Mouse (Mus musculus): ENCODE measurements around the gene Ccni. TPM values are rescaled to one million over a fixed set of nuclear protein-coding genes. Genes with fewer than 3 reads are reported as not detected.
A peak's percentile ranks its signal among the peaks of the same experiment; 100 is the strongest.

Gene Ccni
- polyA plus RNA-seq, 1 experiment from 2014 or later = 84.3 TPM

DNA sequence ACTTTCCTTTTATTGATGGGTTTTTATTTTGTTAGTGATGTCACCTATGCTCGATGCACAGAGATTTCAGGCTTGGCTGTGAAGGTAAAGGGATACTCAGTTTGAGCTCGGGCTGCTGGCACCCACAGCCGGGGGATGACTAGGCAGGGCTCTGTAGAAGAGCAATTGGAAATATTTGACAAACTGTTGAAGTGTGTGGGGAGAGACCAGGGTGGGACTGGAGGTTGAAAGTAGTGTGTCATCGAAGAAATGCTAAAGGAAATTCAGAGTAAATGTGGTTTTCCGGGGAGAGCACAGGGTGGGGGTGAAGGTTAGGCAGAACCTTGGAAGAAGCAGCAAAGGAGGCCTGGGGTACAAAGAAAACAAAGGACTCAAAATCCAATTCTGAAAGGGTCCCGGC lies 54.3 kb downstream of the Ccni start:
- Histone ChIP-seq H3K9me3 (no peaks in the 10 kb centered on the region), H3K4me1 (peaks cover 15% of the 10 kb centered on the region), H3K27ac (no peak overlapping the region), H3K27me3 (replicated peaks) (no peaks in the 10 kb centered on the region), H3K4me2 (no peak overlapping the region), H3K36me3 (0 out of 2 replicates have a peak, but pooled peaks cover 1% of the 10 kb centered on the region), H3K9ac (no peak overlapping the region), H3K4me3 (replicated peaks) (no peak overlapping the region)
- ATAC-seq (ENCODE audit: insufficient read depth, low FRiP score, low read depth) = no peak
- WGBS = 52% methylated on average over 6 of the region's 6 CpGs

DNA sequence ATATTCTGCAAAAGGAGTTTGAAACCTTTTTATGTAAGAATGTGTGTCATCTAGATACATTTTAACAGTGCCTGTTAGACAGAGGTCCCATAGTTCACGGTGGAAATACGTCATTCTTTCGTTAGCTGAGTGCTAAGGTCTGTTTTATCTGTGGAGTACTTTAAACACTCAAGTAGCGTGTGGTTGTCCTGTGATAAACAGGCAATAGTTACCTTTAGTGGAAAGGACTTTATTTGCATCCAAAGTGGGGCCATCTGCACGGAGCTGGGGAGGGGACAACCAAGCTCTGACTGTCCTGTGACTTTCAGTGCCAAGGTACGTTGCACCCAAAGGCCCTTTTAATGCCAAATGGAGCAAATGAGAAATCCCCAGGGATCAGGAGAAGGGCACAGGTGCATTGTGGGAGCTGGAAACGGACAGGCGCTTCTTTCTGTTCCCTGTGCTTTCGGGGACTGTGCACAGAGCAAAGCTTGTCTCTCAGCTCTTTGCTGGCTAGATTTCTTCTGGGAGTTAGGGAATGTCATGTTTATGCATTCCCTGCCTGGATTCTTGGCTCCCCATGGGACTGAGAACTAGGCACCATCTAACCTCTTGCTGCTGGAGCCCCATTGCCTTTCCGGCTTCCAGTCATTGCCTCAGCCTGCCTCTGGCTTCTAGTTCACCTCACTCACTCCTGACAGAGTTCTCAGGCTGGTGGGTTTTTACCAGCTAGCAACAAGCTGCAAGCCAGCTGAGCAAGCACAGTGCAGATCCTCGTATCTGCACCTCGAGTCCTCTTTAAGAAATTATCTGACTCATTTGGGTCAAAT lies 56.1 kb downstream of the Ccni start:
- no peak overlapping the region for H3K9ac ChIP-seq
- H3K27ac ChIP-seq = peak overlapping the region; percentile 8; the same call in 1 of the 2 replicates
- H3K36me3 ChIP-seq = 0 out of 2 replicates have a peak, but pooled peaks cover 4% of the 10 kb centered on the region
- no peaks in the 10 kb centered on the region for H3K9me3 ChIP-seq
- H3K4me3 ChIP-seq (replicated peaks) = no peak overlapping the region
- WGBS = 53% methylated on average over 12 of the region's 12 CpGs
- ATAC-seq (ENCODE audit: insufficient read depth, low FRiP score, low read depth) = no peak
- H3K4me2 ChIP-seq = no peak overlapping the region
- H3K4me1 ChIP-seq = peaks cover 20% of the 10 kb centered on the region
- no peaks in the 10 kb centered on the region for H3K27me3 ChIP-seq (replicated peaks)

DNA sequence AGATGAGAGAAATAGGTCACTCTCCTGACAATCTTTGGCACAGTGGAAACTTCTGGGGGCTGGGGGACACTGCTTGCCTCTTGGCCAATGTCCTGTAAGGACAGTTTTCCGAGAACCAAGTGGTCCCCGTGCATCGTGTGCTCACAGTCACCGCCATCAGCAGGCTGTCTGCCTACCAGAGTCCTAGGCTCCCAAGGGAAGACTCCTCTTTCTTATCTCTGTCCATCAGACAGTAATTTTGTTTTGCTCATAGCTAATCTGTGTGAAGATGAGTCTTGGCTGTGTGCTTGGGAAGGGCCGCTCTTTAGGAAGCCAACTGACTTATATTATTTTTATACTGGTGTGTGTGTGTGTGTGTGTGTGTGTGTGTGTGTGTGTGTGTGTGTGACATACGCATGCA lies 60.8 kb downstream of the Ccni start:
- Histone ChIP-seq H3K9me3 (no peaks in the 10 kb centered on the region), H3K4me1 (peaks cover 18% of the 10 kb centered on the region), H3K36me3 (peaks cover 19% of the 10 kb centered on the region), H3K4me2 (no peak overlapping the region), H3K27me3 (replicated peaks) (no peaks in the 10 kb centered on the region), H3K27ac (0 out of 2 replicates have a peak overlapping the region, but pooled peaks have one; percentile 5), H3K4me3 (replicated peaks) (no peak overlapping the region), H3K9ac (no peak overlapping the region)
- WGBS = 78% methylated on average over 6 of the region's 6 CpGs
- no peak for ATAC-seq (ENCODE audit: insufficient read depth, low FRiP score, low read depth)

DNA sequence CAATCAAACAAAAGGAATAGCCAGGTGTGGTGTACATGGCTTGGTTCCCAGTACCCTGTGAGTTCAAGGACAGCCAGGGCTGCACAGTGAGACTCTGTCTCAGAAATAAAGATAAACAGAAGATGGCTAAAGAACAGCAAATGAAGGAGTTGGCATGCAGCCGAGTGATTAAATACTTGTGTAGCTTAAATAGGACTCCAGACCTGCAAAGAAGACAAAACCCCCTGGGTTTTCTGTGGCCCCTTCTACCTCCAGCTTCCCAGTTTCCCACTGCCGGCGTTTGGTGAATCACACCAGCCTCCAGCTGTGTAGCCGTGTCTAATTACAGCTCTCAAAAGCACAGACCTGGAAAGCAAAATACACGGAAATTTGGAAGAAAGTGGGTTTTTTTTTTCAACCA lies 61.4 kb downstream of the Ccni start:
- Histone ChIP-seq H3K9ac (no peak overlapping the region), H3K27me3 (replicated peaks) (no peaks in the 10 kb centered on the region), H3K27ac (no peak overlapping the region), H3K9me3 (no peaks in the 10 kb centered on the region), H3K4me1 (peaks cover 15% of the 10 kb centered on the region), H3K36me3 (peaks cover 23% of the 10 kb centered on the region), H3K4me3 (replicated peaks) (no peak overlapping the region), H3K4me2 (no peak overlapping the region)
- 37% methylated on average over 5 of the region's 5 CpGs for WGBS
- ATAC-seq (ENCODE audit: insufficient read depth, low FRiP score, low read depth) = no peak

DNA sequence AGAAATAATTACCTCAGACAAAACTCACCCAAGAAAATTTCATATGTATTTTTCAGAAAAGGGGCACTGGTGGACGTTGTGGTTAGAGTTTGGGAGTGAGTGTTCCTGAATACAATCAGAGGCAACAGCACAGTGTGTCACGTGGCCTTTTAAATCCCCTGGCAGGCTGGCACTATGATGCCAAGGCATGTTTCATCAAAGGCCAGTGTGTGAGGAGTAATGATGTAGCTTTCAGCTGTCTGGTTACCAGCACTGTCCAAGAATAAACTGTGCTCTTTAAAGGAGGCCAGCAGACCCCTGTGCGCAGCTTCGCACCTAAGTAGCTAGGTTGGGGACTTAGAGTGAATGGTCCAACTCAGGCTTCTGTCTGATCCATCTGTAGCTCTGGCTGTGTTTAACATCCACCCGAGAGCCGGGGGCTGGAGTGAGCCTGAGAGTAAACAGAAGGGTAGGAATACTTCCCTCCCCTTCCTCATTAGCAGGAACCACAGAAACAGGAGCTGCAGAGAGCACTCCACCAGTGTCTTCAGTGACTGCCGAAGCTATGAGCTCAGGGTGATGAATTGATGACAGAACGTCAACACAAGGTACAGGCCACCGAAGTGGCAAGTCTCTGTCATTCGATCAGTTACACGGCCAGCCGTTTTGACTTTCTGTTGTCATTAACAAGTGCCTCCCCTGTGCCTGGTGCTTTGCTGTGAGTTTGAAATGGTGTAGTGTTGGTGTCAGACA lies 62.8 kb downstream of the Ccni start:
- H3K4me1 ChIP-seq = peaks cover 14% of the 10 kb centered on the region
- ATAC-seq (ENCODE audit: insufficient read depth, low FRiP score, low read depth) = no peak
- H3K27me3 ChIP-seq (replicated peaks) = no peaks in the 10 kb centered on the region
- H3K9ac ChIP-seq = no peak overlapping the region
- 38% methylated on average over 12 of the region's 12 CpGs for WGBS
- no peaks in the 10 kb centered on the region for H3K9me3 ChIP-seq
- H3K4me2 ChIP-seq = no peak overlapping the region
- H3K27ac ChIP-seq = no peak overlapping the region
- no peak overlapping the region for H3K4me3 ChIP-seq (replicated peaks)
- peaks cover 28% of the 10 kb centered on the region for H3K36me3 ChIP-seq

DNA sequence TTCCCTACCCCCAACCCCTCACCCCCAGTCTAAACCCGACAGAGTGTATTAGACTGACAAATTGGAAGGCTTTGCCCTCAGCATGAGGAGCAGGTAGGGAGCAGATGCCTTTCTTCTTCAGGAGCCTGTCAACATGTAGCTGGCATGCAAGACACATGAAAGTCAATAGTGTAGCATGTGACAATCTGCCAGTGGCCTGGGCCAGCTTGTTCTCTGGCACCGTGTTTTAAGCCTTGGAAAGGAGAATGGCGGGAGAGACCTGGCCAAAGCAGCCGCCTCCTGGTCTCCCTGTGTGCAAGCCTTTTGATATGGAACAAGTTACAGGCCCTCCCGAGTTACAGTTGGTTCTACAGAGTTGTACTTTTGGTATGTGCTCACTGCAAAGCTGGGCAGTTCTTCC lies 65.5 kb downstream of the Ccni start:
- Histone ChIP-seq H3K27me3 (replicated peaks) (no peaks in the 10 kb centered on the region), H3K27ac (no peak overlapping the region), H3K9ac (no peak overlapping the region), H3K36me3 (peaks cover 23% of the 10 kb centered on the region), H3K4me3 (replicated peaks) (no peak overlapping the region), H3K9me3 (no peaks in the 10 kb centered on the region), H3K4me1 (peaks cover 20% of the 10 kb centered on the region), H3K4me2 (no peak overlapping the region)
- ATAC-seq (ENCODE audit: insufficient read depth, low FRiP score, low read depth) = no peak
- WGBS = 85% methylated on average over 5 of the region's 5 CpGs

DNA sequence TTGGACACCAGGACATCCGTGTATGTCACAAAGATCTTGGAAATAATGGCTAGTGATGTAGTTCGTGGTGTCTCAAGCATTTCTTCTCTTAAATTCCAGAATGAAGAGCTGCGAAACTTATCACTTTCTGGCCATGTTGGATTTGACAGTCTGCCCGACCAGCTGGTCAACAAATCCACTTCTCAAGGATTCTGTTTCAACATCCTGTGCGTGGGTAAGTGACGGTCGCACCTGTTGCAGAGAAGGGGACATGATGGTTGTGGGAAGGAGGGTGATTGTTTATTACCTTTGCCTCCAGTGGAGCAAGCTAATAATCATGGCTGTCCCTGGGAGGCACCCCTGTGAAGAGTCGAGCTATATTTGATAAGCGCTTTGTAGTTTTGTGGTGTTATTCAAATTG lies 66.9 kb downstream of the Ccni start:
- Histone ChIP-seq H3K36me3 (peaks cover 23% of the 10 kb centered on the region), H3K27ac (no peak overlapping the region), H3K4me1 (peaks cover 13% of the 10 kb centered on the region), H3K9ac (no peak overlapping the region), H3K4me2 (no peak overlapping the region), H3K9me3 (no peaks in the 10 kb centered on the region), H3K27me3 (replicated peaks) (no peaks in the 10 kb centered on the region), H3K4me3 (replicated peaks) (no peak overlapping the region)
- WGBS = 92% methylated on average over 9 of the region's 9 CpGs
- ATAC-seq (ENCODE audit: insufficient read depth, low FRiP score, low read depth) = no peak

DNA sequence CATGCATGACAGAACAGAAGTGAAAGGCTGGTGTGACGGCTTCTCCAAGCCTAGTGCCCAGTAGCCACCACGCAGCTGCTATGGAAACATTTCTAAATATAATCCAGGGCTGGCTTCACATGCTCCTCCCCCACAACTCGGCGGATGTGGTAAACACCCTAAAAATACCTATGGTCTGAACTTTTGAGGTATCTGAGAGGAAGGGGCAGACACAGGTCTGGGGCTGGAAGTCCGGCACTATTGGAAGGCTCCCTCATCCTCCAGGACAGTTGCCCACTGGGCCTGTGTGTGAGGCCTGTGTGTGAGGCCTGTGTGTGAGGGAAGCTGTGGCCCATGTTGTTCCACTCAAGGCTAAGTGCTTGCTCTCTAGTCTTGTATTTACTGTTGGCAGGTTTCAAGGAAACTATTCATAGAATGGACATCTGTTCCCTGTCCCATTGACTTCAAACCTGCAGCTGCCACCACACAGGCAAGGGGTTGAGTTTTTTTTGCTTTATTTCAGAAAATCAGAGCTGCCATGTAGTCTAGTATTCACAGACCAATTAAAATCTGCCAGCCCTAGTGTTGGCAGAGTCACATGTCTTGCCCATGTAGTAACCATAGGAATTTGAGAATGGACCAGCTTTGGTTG lies 69.2 kb downstream of the Ccni start:
- no peaks in the 10 kb centered on the region for H3K27me3 ChIP-seq (replicated peaks)
- H3K4me2 ChIP-seq = no peak overlapping the region
- 53% methylated on average over 5 of the region's 5 CpGs for WGBS
- H3K27ac ChIP-seq = peak overlapping the region; percentile 77
- H3K9me3 ChIP-seq = no peaks in the 10 kb centered on the region
- H3K36me3 ChIP-seq = peaks cover 23% of the 10 kb centered on the region
- peak; percentile 45; the same call in 1 of the 2 replicates for ATAC-seq (ENCODE audit: insufficient read depth, low FRiP score, low read depth)
- no peak overlapping the region for H3K4me3 ChIP-seq (replicated peaks)
- peaks cover 22% of the 10 kb centered on the region for H3K4me1 ChIP-seq
- no peak overlapping the region for H3K9ac ChIP-seq

DNA sequence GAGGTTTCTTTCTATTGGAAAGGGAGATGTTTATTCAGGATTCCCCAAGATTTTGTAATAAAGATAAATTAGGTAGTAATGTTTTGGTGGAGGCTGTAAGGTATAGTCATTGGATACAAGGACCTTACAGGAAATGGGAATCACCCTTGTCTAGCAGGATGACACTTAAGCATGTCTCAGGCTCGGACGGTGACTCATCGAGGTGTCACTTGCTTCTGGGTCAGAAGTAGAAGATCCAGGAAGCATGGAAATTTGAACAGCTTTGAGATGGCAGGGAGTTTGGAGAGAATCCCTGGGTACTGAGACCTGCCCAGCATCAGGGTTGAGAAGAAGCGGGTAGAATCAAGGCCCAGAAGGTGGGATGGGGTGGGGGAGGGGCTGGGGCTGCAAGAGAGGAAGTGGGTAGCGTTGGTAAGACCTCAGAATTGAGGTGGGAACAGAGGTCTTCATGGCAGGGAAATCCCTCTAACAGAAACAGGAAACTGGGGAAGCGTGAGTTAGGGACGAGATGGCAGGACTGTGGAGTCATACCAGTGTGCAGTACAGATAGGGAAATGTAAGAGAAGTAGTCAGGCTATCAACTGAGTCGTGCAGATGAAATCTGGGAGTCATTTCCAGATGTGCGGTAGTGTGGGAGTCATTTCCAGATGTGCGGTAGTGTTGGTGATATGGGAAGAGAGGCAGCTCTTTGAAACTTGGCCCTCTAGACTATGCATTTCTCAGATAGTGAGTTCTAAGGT lies 70.8 kb downstream of the Ccni start:
- no peak for ATAC-seq (ENCODE audit: insufficient read depth, low FRiP score, low read depth)
- Histone ChIP-seq H3K27ac (no peak overlapping the region), H3K27me3 (replicated peaks) (no peaks in the 10 kb centered on the region), H3K36me3 (peaks cover 9% of the 10 kb centered on the region), H3K4me1 (peaks cover 36% of the 10 kb centered on the region), H3K9ac (no peak overlapping the region), H3K4me2 (no peak overlapping the region), H3K4me3 (replicated peaks) (no peak overlapping the region), H3K9me3 (no peaks in the 10 kb centered on the region)
- 77% methylated on average over 10 of the region's 10 CpGs for WGBS

DNA sequence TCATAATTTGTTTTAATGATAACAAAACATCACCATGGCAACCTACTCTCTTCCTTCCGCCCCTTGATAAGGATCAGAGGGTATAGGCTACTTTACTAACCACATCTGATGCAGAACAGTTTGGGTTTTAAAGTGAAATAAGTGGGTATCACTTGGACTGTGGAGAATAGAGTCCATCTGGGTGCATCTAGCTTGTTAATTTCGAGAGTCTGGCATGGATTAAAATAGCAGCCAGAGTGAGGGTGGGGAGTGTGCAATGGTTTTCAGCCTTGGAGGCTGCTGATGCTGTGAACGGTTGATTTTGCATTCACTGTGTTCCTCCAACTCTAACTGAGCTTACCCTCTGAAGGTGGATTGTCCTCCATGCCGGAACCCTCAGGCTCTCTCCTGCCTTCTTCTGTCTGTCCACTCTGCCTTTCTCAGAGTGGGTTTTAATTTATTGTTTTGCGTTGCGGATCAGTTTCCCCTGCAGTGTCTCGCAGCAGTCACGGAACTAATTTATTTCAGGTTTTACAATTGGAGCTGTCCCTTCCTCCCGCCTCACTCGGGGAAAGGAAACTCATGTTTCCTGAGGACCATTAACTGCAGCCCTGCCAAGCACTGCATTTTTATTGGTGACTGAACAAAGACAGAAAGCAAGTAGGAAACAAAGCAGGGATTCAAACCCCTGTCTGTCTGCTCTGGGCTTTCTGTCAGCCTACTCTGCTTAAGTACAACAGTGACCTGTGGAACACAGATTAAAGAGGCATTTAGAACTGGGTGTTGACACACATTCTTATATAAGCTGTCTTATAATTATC lies 72.7 kb downstream of the Ccni start:
- peaks cover 54% of the 10 kb centered on the region for H3K4me1 ChIP-seq
- 0 out of 2 replicates have a peak overlapping the region, but pooled peaks have one; percentile 9 for H3K27ac ChIP-seq
- no peaks in the 10 kb centered on the region for H3K36me3 ChIP-seq
- 41% methylated on average over 10 of the region's 10 CpGs for WGBS
- no peak overlapping the region for H3K9ac ChIP-seq
- no peak overlapping the region for H3K4me2 ChIP-seq
- H3K27me3 ChIP-seq (replicated peaks) = no peaks in the 10 kb centered on the region
- no peak overlapping the region for H3K4me3 ChIP-seq (replicated peaks)
- ATAC-seq (ENCODE audit: insufficient read depth, low FRiP score, low read depth) = no peak
- no peaks in the 10 kb centered on the region for H3K9me3 ChIP-seq

Data from stomach, embryonic 15.5 days (tissue).